Mouse (Mus musculus) limb, embryonic 10.5 days (tissue): Measurements from ENCODE around the gene Pidd1. TPM values are rescaled to one million over a fixed set of nuclear protein-coding genes. Genes with fewer than 3 reads are reported as not detected.
A peak's percentile ranks its signal among the peaks of the same experiment; 100 is the strongest.

Source experiments
- DNase-seq: peaks from one replicate; pipeline ENCODE4 v3.0.0-alpha.2; 2017; ENCODE audit warnings: low spot score
- H3K27ac ChIP-seq: fragments of 300-500 bp; sonication (generic); 2 replicates; pipeline ENCODE4 v1.5.1; 2016; ENCODE audit warnings: mild to moderate bottlenecking
- H3K27me3 ChIP-seq: fragments of 300-500 bp; sonication (generic); 2 replicates; pipeline ENCODE4 v1.6.1; 2016; ENCODE audit warnings: low read depth, mild to moderate bottlenecking; ENCODE audit not compliant: poor library complexity, severe bottlenecking
- H3K36me3 ChIP-seq: fragments of 300-500 bp; sonication (generic); 2 replicates; pipeline ENCODE4 v1.6.1; 2016; ENCODE audit warnings: mild to moderate bottlenecking, moderate library complexity
- H3K4me1 ChIP-seq: fragments of 300-500 bp; sonication (generic); 2 replicates; pipeline ENCODE4 v1.6.1; 2016
- H3K4me3 ChIP-seq: fragments of 300-500 bp; sonication (generic); 2 replicates; pipeline ENCODE4 v1.5.1; 2016; ENCODE audit warnings: mild to moderate bottlenecking, moderate library complexity
- H3K9me3 ChIP-seq: fragments of 300-500 bp; sonication (generic); replicated peaks from 2 replicates; pipeline ENCODE4 v1.6.1; 2016; ENCODE audit warnings: mild to moderate bottlenecking
- WGBS: fragments of 180-500 bp; shearing (Covaris S2); methylation state at CpG from one replicate; pipeline ENCODE4 v1.1.7; 2016; 5-methylcytosine and 5-hydroxymethylcytosine counted together
- polyA plus RNA-seq: library from polyadenylated mRNA; unstranded; fragments of >200 nt; fragmentation: Nextera tagmentation; extraction: Ambion mirVana; gene quantifications from 2 replicates; pipeline ENCODE4 v1.2.1, GENCODE M21; 2016

Pidd1 gene
- polyA plus RNA-seq, 1 experiment from 2014 or later: 30.0 TPM

DNA sequence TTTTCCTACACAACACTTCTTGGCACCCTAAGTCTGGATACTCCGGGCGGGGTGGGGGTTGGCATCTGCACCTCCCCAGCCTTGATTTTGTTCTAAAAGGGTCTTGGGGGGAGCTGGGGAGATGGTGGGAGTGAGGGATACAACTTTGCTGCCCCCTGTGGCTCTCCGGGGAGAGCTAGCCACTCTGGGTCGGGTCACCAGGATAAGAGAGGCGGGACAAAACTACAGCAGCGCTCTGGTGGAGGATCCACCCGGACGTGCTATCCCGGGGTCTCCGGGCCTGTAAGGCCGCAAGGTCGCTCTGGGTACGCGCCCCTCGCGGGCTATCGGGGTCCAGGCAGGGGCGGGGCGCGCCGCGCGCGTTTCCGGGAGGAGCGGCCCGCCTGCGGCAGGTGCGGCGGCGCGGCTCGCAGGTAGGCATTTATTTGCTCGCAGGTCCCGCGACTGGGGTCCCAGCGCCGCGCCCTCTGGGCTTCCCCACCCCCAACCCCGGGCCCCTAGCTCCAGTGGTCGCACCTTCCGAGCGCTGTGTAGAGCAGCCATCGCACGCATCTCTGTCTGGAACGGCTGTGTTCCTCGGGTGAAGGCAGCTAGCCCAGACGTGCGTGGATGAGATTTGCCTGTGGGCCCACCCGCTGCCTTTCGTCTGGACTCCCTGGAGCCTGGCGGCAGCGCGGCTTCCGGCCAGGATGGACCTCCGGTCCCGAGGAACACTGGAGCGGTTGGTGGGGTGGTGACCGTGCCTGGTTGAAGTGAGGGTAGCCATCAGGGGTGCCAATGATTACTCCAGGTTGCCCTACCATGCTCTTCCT is 17.9 kb upstream of the Pidd1 start:
- no peaks in the 10 kb centered on the region for H3K9me3 ChIP-seq
- 2% methylated on average over 59 of the region's 59 CpGs for WGBS
- H3K27me3 ChIP-seq: peaks cover 99% of the 10 kb centered on the region
- H3K4me3 ChIP-seq: peak overlapping the region; percentile 59
- DNase-seq: no peak
- peaks cover 5% of the 10 kb centered on the region; the same call in 1 of the 2 replicates for H3K36me3 ChIP-seq
- H3K4me1 ChIP-seq: peaks cover 60% of the 10 kb centered on the region
- H3K27ac ChIP-seq: peak overlapping the region; percentile 68

DNA sequence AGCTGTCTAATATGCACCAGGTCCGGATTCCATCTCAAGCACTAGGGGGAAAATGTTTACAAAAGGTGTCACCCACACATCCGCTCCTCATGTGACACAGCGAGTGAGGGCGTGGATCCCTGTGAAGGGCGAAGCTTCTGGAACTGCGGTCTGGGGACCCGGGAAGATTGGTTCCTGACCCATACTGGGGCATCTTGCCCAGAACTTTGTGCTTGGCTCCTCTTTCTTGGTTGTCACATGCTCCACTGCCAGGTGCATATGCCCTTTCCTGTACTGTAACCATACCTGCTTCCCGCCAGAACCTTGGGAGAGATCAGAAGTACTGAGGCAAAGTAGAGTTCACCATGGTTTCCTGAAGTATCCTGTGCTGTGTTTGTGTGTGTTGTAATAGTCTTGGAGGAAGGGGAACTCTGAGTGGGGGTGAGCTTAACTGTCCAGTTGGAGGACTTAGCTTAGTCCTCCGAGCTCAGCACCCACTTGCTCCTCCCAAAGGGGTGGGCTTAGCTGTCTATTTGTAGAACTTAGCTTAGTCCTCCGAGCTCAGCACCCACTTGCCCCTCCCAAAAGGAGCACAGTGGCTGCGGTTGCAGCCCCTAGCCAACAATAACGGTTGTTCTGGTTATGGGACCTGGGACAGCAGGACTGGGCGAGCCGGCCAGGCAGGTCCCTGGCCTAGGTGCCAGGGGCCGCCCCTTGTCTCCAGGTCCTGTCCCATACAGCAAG is 16.7 kb upstream of the Pidd1 start, which contains the start of gene Cracr2b:
Gene Cracr2b, plus strand, starts transcription at position 704 of the 723 bp plus-strand sequence.
- 75% methylated on average over 15 of the region's 15 CpGs for WGBS
- Histone ChIP-seq H3K36me3 (peaks cover 5% of the 10 kb centered on the region; the same call in 1 of the 2 replicates), H3K27ac (peak within 1 kb of the TSS; percentile 68), H3K27me3 (peaks cover 91% of the 10 kb centered on the region), H3K4me3 (peak within 1 kb of the TSS; percentile 59), H3K4me1 (peaks cover 62% of the 10 kb centered on the region), H3K9me3 (no peaks in the 10 kb centered on the region)
- no peak for DNase-seq

DNA sequence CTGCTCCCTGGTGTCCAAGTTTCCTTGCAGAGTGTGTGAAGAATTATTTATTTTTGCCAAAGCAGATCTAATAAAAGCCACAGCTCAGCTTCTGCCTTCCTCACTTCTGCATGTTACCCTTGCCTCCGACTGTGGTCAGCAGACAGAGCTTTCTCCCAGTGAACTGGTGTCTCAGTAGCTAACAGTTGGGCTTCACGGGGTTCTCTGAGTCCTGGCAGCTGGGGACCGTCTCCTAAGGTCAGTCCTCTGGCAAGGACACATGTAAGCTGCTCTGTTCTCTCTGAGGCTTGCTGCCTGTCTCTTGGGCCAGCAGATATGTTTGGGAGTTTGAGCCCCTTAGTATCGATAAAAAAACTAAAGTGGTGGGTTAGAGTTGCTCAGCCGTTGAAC is 16.2 kb upstream of the Pidd1 start:
- no peak for DNase-seq
- Histone ChIP-seq H3K4me3 (no peak overlapping the region), H3K9me3 (no peaks in the 10 kb centered on the region), H3K4me1 (peaks cover 62% of the 10 kb centered on the region), H3K36me3 (peaks cover 5% of the 10 kb centered on the region; the same call in 1 of the 2 replicates), H3K27me3 (peaks cover 86% of the 10 kb centered on the region), H3K27ac (0 out of 2 replicates have a peak overlapping the region, but pooled peaks have one; percentile 11)
- 78% methylated on average over 5 of the region's 5 CpGs for WGBS

DNA sequence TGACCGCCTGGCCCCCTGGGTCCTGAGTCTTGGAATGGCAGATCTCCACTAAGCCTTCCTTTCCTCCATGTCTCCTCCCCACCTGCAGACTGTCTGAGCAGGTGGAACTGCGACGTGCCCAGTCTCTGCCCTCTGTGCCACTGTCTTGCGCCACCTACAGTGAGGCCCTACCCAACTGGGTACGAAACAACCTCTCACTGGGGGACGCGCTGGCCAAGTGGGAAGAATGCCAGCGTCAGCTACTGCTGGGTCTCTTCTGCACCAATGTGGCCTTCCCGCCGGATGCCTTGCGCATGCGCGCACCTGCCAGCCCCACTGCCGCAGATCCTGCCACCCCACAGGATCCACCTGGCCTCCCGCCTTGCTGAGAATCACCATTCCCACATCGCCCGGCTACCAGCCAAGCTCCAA is 15.5 kb upstream of the Pidd1 start:
- WGBS: 85% methylated on average over 17 of the region's 17 CpGs
- H3K27ac ChIP-seq: no peak overlapping the region
- H3K4me1 ChIP-seq: peaks cover 62% of the 10 kb centered on the region
- H3K27me3 ChIP-seq: peaks cover 79% of the 10 kb centered on the region
- peaks cover 5% of the 10 kb centered on the region; the same call in 1 of the 2 replicates for H3K36me3 ChIP-seq
- DNase-seq: no peak
- no peak overlapping the region for H3K4me3 ChIP-seq
- no peaks in the 10 kb centered on the region for H3K9me3 ChIP-seq

DNA sequence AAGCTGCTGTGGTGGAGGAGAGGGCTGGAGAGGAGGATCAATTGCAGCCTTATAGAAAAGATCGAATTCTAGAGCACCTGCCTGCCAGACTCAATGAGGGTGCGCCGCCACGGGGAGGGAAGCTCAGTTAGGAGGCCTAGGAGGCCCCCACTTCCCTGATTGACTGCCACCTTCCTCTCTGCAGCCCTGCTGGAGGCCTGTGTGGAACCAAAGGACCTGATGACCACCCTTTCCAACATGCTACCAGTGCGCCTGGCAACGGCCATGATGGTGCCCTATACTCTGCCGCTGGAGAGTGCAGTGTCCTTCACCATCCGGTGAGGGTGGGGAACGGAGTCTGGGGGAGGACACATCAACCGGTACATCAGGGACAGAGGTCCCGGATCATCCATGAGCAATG is 14.8 kb upstream of the Pidd1 start:
- Histone ChIP-seq H3K36me3 (peaks cover 5% of the 10 kb centered on the region; the same call in 1 of the 2 replicates), H3K9me3 (no peaks in the 10 kb centered on the region), H3K4me1 (peaks cover 56% of the 10 kb centered on the region), H3K27me3 (peaks cover 73% of the 10 kb centered on the region), H3K27ac (no peak overlapping the region), H3K4me3 (no peak overlapping the region)
- 87% methylated on average over 11 of the region's 11 CpGs for WGBS
- DNase-seq: no peak

DNA sequence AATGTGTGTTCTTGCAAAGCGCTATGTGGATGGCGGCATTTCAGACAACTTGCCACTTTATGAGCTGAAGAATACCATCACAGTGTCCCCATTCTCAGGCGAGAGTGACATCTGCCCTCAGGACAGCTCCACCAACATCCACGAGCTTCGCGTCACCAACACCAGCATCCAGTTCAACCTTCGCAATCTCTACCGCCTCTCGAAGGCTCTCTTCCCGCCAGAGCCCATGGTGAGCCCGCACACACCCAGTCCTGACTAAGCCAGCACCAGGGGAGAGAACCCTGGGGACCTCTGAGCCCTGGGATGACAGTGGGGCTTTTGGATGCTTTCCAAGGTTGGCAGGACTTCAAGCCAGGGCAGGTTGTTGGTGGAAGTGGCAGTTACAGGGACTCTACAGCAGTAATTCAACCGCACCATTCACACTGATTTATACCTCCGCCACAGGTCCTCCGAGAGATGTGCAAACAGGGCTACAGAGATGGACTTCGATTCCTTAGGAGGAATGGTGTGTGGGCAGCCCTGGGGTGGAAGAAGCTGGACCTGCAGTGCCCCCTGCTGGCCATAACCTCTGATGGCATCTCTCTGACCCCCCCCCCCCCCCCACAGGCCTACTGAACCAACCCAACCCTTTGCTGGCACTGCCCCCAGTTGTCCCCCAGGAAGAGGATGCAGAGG is 14.3 kb upstream of the Pidd1 start:
- Histone ChIP-seq H3K9me3 (no peaks in the 10 kb centered on the region), H3K36me3 (peaks cover 5% of the 10 kb centered on the region; the same call in 1 of the 2 replicates), H3K27me3 (peaks cover 67% of the 10 kb centered on the region), H3K27ac (no peak overlapping the region), H3K4me3 (no peak overlapping the region), H3K4me1 (peaks cover 51% of the 10 kb centered on the region)
- DNase-seq: peak; percentile 68
- WGBS: 81% methylated on average over 15 of the region's 15 CpGs

DNA sequence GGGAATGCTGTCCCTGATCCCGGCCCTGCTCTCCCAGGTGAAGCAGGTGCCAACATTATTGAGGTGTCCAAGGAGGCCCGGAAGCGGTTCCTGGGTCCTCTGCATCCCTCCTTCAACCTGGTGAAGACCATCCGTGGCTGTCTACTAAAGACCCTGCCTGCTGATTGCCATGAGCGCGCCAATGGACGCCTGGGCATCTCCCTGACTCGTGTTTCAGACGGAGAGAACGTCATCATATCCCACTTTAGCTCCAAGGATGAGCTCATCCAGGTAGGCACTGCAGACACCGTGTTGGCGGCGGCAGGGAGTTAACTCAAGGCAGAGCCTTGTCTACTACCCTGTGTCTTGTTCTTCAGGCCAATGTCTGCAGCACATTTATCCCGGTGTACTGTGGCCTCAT is 13.4 kb upstream of the Pidd1 start:
- H3K9me3 ChIP-seq: no peaks in the 10 kb centered on the region
- 91% methylated on average over 14 of the region's 14 CpGs for WGBS
- H3K27ac ChIP-seq: no peak overlapping the region
- peaks cover 58% of the 10 kb centered on the region for H3K27me3 ChIP-seq
- no peak for DNase-seq
- H3K36me3 ChIP-seq: peaks cover 7% of the 10 kb centered on the region
- no peak overlapping the region for H3K4me3 ChIP-seq
- H3K4me1 ChIP-seq: peaks cover 42% of the 10 kb centered on the region

DNA sequence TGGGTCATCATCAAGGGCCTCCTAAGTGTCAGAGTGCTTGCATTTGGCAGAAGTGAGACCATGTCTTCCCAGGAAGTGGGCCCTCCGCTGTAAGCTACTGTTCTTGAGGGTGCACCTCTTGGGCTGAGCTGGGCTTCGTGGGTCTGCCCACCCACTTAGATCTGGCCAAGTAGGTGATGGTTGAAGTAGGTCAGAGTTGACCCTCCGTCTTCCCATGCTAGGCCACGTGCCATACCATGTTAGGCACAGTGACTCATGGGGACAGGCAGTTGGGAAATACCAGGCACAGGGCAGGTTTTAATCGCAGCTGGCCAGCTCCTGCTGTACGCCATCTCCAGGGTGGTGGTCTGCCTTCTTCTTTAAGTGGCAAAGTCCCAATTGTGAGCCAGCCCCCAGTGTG is 12.9 kb upstream of the Pidd1 start:
- no peak overlapping the region; the same call in 1 of the 2 replicates for H3K4me3 ChIP-seq
- no peak overlapping the region for H3K27ac ChIP-seq

DNA sequence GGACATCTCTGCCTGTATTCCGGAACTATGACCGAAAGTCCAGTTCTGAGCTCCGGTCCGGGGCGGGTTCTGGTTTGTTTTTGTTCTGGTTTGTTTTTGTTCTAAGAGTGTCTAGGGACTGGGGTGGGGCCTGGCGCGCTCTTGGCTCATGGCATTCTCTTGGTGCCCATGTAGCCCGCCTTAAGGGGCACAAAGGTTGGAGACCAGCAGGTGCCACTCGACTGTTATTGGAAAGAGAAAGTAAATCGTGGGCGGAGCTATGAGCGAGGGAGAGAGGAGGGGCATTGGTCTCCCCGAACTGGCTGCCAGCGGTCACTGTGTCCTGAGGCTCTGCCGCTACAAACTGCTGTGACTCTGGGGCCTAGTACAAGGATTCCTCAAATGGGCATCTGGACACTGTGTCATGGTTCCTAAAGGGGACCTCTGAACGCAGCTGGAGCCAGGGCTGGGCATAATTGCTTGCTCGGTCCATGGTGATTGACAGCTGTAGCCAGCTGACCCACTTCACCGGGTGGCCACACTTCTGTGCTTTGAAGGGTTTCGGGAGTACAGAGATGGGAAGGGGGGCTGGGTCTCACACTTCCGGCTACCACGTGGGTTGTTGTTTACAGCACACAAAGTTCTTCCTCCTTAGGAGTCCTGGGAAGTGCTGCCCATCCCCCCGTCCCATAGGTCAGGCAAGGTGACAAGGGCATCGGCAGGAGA is 11.9 kb upstream of the Pidd1 start:
- Histone ChIP-seq H3K36me3 (peaks cover 21% of the 10 kb centered on the region), H3K27ac (peak overlapping the region; percentile 69), H3K27me3 (peaks cover 44% of the 10 kb centered on the region), H3K9me3 (no peaks in the 10 kb centered on the region), H3K4me3 (peak overlapping the region; percentile 60), H3K4me1 (peaks cover 29% of the 10 kb centered on the region)
- DNase-seq: peak; percentile 58
- 1% methylated on average over 23 of the region's 23 CpGs for WGBS

More for the DNA sequence above, 12.9 kb upstream of the Pidd1 start:
- Histone ChIP-seq H3K27me3 (peaks cover 53% of the 10 kb centered on the region), H3K9me3 (no peaks in the 10 kb centered on the region), H3K4me1 (peaks cover 37% of the 10 kb centered on the region), H3K36me3 (peaks cover 12% of the 10 kb centered on the region)
- WGBS: 86% methylated on average over 6 of the region's 6 CpGs
- no peak for DNase-seq

DNA sequence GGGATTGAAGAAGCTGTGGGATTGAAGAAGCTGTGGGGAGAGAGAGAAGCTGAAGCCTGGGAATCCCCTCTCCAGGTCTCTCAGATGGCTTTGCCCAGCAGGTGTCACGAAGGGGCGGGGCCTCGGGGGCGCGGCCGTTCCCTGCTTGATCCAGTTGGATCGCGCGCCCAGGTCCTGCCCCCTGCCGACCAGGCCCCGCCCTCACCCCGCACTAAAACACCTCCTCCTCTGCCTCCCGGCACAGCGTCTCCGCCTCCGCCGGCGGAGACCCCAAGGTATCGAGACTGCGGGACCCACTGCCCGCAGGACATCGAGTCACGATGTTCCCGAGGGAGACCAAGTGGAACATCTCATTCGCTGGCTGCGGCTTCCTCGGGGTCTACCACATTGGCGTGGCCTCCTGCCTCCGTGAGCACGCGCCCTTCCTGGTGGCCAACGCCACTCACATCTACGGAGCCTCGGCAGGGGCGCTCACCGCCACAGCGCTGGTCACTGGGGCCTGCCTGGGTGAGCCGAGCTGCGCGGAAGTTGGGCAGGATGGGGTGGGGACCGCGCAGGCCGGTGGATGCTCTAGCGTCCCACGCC is 11.2 kb upstream of the Pidd1 start, which contains the start of gene Pnpla2:
Gene Pnpla2, plus strand, starts transcription at position 232 of the 585 bp plus-strand sequence.
- WGBS: under 1% methylated on average over 45 of the region's 45 CpGs
- peaks cover 28% of the 10 kb centered on the region for H3K4me1 ChIP-seq
- no peaks in the 10 kb centered on the region for H3K9me3 ChIP-seq

DNA sequence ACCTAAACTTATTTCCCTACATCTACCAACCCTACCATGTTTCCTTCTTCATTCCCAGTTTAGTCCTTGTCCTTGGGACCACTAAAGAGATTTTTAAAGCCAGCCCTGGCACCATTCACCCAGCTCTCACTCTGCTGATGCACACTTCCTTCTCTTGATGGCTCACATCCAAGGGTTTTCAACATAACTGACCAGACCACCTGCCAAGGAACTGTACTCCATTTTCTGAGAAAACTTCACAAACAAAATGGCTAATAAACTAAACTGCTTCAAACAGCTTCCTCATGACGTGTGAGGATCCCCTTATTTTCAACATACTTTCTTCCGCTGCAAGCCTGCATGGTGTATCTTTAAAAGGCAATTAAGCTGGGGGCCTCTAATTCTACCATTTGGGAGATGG is 9.8 kb upstream of the Pidd1 start:
- Histone ChIP-seq H3K36me3 (peaks cover 38% of the 10 kb centered on the region), H3K4me1 (peaks cover 33% of the 10 kb centered on the region), H3K4me3 (no peak overlapping the region), H3K27ac (no peak overlapping the region), H3K9me3 (no peaks in the 10 kb centered on the region), H3K27me3 (peaks cover 22% of the 10 kb centered on the region)
- WGBS: 71% methylated on average over 2 of the region's 2 CpGs
- no peak for DNase-seq

More for the DNA sequence above, 11.2 kb upstream of the Pidd1 start, which contains the start of gene Pnpla2:
- peak within 1 kb of the TSS; percentile 60 for H3K4me3 ChIP-seq
- H3K27me3 ChIP-seq: peaks cover 37% of the 10 kb centered on the region
- H3K36me3 ChIP-seq: peaks cover 28% of the 10 kb centered on the region
- DNase-seq: peak; percentile 93
- H3K27ac ChIP-seq: peak within 1 kb of the TSS; percentile 69

DNA sequence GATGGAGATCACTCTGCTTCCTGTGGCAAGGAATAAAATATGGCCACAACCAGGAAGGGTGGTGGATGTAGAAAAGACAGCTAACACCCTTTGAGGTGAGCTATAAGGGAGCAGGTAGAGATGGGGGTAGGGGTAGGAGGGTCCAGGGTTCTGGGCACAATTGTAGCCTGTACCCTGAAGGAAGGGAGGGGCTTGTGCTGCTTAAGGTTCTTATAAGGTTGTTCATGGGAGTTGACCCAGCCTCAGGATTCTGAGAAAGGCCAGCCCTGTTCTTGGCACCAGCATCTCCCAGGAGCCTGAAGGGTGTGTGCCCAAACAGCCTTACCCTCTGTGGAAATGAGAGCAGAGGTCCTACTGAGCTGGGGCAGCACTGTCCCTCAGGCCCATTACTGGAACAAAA is 8.1 kb upstream of the Pidd1 start:
- peaks cover 42% of the 10 kb centered on the region for H3K36me3 ChIP-seq
- H3K9me3 ChIP-seq: no peaks in the 10 kb centered on the region
- peaks cover 39% of the 10 kb centered on the region for H3K4me1 ChIP-seq
- peaks cover 7% of the 10 kb centered on the region; the same call in 1 of the 2 replicates for H3K27me3 ChIP-seq
- no peak for DNase-seq
- no peak overlapping the region for H3K4me3 ChIP-seq
- H3K27ac ChIP-seq: no peak overlapping the region
